Mouse (Mus musculus) erythroblast, adult 5-6 weeks (primary cell): ENCODE data around the gene Rnf43. TPM values are rescaled to one million over a fixed set of nuclear protein-coding genes. Genes with fewer than 3 reads are reported as not detected.

ENCODE experiments used
- ATAC-seq: replicated peaks from 2 replicates; pipeline ENCODE4 v1.8.0; 2016; ENCODE audit warnings: moderate number of reproducible peaks, mild to moderate bottlenecking, moderate TSS enrichment, inconsistent platforms; ENCODE audit not compliant: poor library complexity, low FRiP score, severe bottlenecking
- total RNA-seq, 2 experiments: library from RNA; stranded (forward) in 1 of 2; stranded (reverse) in 1 of 2; fragments of 150-400 nt in 1 of 2; fragments of 200-764, 138-1000 nt in 1 of 2; gene quantifications; 2 replicates each; pipeline versions ENCODE4 v1.2.3 to v1.2.4; 2015 to 2017; ENCODE audit warnings: low replicate concordance in 2 of 2

The Rnf43 gene
- total RNA-seq, 2 experiments from 2014 or later, result 1.0 TPM; not detected in 1

DNA sequence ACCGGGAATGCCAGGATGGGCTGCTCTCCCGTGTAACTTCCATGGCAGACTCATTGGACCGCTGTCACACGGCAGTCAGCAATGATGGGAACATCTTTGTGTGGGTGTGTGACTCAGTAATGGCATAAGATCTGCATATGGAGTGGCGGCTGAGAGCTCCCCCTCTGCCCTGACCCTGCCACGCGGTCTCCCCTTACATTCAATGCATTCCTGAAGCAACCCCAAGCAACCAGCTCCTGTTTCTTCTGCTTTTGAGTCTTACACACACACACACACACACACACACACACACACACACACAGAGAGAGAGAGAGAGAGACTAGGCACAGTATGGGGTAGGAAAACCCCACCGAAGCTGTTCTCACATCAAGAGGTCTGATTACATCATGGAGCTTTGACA lies 45.0 kb downstream of the Rnf43 start:
- ATAC-seq, result no peak

- no peak for ATAC-seq
Measured at GRCm38 (mm10) chr11:87708979-87709378, 46.5 kb downstream of the Rnf43 start.

- ATAC-seq, result 0 out of 2 replicates have a peak, but pooled peaks have one; percentile 43
Measured at GRCm38 (mm10) chr11:87709513-87710261, 47.2 kb downstream of the Rnf43 start.

GRCm38 (mm10) chr11:87710262-87710615 lies 47.7 kb downstream of the Rnf43 start:
- ATAC-seq, result no peak

GRCm38 (mm10) chr11:87712188-87712587 lies 49.7 kb downstream of the Rnf43 start:
- no peak for ATAC-seq

DNA sequence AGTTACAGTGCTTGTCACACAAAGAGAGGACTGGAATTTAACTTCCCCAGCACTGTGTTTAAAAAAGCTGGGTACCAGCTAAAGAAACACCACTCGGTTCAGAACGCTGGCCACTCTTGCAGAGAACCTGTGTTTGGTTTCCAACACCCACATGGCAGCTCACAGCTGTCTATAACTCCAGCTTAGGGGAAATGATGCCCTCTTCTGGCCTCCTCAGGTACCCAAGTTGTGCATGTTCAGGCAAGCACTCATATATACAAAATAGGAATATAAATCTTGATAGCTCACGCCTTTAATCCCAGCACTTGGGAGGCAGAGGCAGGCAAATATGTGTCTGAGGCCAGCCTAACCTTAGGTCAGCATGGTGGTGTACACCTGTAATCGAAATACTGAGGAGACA lies 53.5 kb downstream of the Rnf43 start:
- no peak for ATAC-seq

- ATAC-seq, result no peak
Measured at GRCm38 (mm10) chr11:87719526-87719925, 57.0 kb downstream of the Rnf43 start.

DNA sequence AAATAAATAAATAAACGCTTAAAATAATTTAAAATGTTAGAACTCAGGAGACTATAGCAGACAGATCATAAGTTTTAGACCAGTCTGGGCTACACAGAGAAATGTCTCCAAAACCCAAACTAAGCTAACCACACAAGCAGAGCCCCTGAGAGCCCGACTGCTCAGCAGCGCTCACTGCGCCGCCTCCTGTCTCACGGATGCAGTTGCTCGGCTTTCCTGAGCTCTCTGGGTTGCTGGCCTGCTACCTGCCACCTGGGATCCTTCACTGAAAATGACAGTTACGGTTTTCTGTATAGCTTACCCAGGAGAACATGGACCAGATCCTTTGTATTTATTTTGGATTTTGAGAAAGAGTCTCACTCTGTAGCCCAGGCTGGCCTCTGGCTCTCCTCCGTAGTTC lies 57.8 kb downstream of the Rnf43 start:
- no peak for ATAC-seq

DNA sequence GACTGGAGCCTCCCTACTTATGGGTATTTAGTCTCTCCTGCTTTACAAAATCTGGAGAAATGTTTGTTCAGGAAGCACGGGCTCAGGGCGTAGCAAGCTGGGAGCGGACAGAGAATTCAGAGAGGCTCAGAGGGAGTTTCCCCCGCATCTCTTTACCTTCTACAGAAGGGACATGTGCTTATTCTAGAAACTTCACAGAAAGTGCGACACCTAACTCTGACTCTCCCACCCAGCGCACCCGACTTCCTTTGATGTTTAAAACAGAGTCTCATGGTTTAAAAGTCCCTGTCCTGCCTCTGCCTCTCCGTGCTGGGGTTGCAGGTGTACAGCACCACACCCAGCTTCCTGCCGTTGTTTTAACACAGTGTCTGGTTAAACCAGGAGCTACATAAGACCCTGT lies 58.3 kb downstream of the Rnf43 start:
- no peak for ATAC-seq

GRCm38 (mm10) chr11:87722168-87722567 lies 59.6 kb downstream of the Rnf43 start:
- no peak for ATAC-seq

DNA sequence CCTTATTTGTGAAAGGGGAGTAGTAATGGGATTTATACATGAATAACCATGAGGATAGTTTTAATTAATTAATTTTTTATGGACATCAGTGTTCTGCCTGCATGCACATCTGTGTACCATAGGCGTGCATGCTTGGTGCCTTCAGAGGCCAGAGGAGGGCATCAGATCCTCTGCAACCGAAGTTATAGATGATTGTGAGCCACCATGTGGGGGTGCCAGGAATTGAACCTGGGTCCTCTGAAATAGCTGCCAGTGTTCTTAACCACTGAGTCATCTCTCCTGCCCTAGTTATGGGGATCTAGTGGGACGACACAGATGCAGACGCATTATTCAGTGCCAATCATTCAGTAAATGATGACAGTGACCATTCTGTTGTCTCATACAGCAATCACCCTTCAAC lies 60.4 kb downstream of the Rnf43 start:
- ATAC-seq, result no peak

- 0 out of 2 replicates have a peak, but pooled peaks have one; percentile 1 for ATAC-seq
Measured at GRCm38 (mm10) chr11:87725515-87725914, 63.0 kb downstream of the Rnf43 start.

DNA sequence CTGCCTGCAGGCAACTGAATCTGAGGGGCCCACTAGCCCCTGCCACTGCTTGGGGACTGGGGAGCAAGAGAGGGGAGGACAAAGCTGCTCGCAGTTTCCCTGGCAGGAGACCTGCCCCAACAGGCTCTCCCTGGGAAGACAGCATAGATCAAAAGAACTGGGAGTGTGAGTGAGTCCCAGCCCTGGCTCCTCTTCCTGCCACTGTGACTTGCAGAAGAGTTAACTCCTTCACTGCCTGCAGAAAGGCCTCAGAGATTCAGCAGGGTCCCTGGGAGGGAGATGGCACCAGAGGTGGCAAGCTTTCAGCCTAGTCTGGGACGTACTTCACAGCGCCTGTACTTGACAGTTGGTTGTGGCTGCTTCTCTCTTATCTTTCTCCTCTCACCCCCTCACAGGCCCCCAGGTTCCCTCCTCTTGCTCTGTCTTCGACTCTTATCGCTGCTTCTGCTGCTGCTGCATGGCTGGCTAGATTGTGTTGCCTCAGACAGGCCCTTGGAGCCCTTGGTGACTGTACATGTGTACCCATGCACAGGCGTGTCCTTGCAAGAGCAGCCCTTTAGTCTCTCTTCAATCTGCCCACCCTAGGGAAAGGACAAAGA lies 63.5 kb downstream of the Rnf43 start:
- ATAC-seq, result peak; percentile 80

DNA sequence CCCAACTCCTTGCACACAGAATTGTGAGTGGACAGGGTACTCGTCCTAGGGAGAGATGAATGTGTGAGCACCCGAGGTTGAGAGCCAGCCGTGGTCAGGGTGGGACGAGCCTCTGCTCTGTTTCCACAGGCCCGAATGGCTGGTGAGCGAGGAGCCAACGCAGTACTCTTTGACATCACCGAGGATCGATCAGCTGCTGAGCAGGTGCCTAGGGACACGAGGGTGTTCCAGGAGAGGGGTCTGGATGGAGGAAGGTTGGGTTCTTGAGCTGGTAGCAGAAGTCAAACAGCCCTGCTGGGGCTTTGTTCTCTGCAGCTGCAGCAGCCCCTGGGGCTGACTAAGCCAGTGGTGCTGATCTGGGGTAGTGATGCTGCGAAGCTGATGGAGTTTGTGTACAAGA lies 64.5 kb downstream of the Rnf43 start:
- ATAC-seq, result no peak

GRCm38 (mm10) chr11:87727471-87727870 lies 64.9 kb downstream of the Rnf43 start:
- no peak for ATAC-seq

DNA sequence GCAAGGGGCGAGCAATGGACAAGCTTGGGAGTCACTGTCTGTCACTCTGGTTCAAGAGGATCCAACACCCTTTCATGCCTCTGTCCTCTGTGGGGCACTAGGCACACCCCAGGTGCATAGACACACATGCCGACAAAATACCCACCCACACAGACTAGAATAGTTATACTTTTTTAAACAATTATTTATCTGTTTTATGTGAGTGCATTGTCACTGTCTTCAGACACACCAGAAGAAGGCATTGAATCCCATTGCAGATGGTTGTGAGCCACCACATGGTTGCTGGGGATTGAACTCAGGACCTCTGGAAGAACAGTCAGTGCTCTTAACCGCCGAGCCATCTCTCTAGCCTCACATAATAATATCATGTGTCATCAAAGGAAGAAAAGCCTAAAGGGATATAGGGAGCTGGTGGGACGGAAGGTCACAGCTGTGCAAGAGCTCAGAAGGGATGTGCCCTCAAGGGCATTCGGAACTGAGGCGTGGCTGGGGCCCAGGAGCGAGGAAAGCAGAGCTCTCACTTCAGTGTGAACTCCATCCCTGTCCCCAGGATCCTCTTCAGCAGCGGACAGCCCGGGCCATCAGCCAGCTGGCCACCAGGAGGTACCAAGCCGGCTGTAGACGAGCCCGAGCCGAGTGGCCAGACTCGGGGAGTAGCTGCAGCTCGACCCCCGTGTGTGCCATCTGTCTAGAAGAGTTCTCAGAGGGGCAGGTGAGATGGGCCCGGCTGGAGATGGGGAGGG lies 66.5 kb downstream of the Rnf43 start:
- no peak for ATAC-seq

DNA sequence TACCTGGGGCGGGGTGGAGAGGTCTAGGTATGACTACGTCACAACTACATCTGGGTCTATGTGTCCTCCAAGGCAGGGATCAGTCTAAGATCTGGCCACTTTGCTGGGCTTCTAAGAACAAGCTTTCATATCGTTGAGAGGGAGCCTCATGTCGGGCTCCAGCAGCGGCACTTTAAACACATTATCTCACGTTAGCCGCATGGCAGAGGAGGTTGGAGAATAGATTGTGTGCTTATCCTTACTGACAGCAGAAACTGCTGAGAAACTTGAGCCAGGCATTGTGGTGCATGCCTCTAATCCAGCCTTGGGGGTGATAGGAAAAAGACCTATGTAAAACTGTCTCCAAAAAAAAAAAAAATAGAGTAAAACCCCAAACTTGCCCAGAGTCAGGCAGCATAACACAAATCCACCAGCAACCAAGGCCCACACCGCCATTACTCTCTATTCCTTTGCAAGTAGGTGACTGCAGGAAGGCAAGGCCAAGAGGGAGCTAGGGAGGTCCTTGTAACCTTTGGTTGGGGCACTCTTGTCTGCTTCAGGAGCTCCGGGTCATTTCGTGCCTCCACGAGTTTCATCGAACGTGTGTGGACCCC lies 67.2 kb downstream of the Rnf43 start:
- peak; percentile 32 for ATAC-seq

GRCm38 (mm10) chr11:87730652-87731310 lies 68.3 kb downstream of the Rnf43 start:
- peak; percentile 34; the same call in 1 of the 2 replicates for ATAC-seq

GRCm38 (mm10) chr11:87734346-87734745 lies 71.8 kb downstream of the Rnf43 start:
- ATAC-seq, result no peak

DNA sequence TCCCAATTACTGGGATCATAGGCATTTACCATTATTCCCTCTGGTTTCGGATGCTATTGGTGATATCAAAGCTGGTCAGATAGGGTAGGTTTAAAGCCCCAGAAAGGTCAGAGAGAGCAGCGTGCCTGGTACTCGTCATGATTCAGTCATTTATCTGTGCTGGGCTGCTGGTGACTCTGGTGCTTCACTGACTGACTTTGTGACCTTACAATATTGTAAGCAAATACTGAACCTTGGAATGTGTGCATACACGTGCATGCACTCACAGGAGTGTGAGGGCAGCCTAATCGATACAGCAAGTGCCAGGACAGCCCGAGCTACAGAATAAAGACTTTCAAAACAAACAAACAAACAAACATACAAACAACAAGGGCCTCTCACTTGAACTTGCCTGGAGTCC lies 73.2 kb downstream of the Rnf43 start:
- 0 out of 2 replicates have a peak, but pooled peaks have one; percentile 18 for ATAC-seq
